Mouse (Mus musculus): Measurements from ENCODE around the gene Mocs2. TPM values are rescaled to one million over a fixed set of nuclear protein-coding genes. Genes with fewer than 3 reads are reported as not detected.

Gene Mocs2
- total and polyA plus RNA-seq, 2 experiments from 2014 or later = 49.3 to 87.1 TPM

- H3K27ac ChIP-seq (ENCODE audit: low read depth) = no peak overlapping the region
- H3K4me2 ChIP-seq (ENCODE audit: low read depth, low read length) = no peak overlapping the region
- ATAC-seq (ENCODE audit: insufficient read depth, low read depth) = no peak
- WGBS = 82% methylated on average over 2 of the region's 2 CpGs
- no peak overlapping the region for H3K4me3 ChIP-seq (ENCODE audit: low read depth, low read length)
- H3K27me3 ChIP-seq (ENCODE audit: control insufficient read depth, insufficient read depth, low read length) = no peaks in the 10 kb centered on the region
- no peak for DNase-seq (ENCODE audit: low spot score)
- no peaks in the 10 kb centered on the region for H3K36me3 ChIP-seq (replicated peaks; ENCODE audit: control insufficient read depth, insufficient read depth, low read length)
- H3K9ac ChIP-seq (replicated peaks; ENCODE audit: low read depth, low read length) = no peak overlapping the region
- no peaks in the 10 kb centered on the region for H3K4me1 ChIP-seq (ENCODE audit: control insufficient read depth, insufficient read depth)
- no peaks in the 10 kb centered on the region for H3K9me3 ChIP-seq (replicated peaks; ENCODE audit: control insufficient read depth, low read length)
- no peak for TF ChIP-seq CTCF (IDR thresholded peaks at IDR 0.05; ENCODE audit: low read depth)
- no peak for TF ChIP-seq EP300 (IDR thresholded peaks at IDR 0.05; ENCODE audit: low read depth)
Measured at GRCm38 (mm10) chr13:114876005-114876520, 58.0 kb downstream of the Mocs2 start.

- Histone ChIP-seq H3K9ac (replicated peaks; ENCODE audit: low read depth, low read length) (no peak overlapping the region), H3K9me3 (replicated peaks; ENCODE audit: control insufficient read depth, low read length) (no peaks in the 10 kb centered on the region), H3K36me3 (replicated peaks; ENCODE audit: control insufficient read depth, insufficient read depth, low read length) (no peaks in the 10 kb centered on the region), H3K4me3 (ENCODE audit: low read depth, low read length) (no peak overlapping the region), H3K4me2 (ENCODE audit: low read depth, low read length) (no peak overlapping the region), H3K27ac (ENCODE audit: low read depth) (no peak overlapping the region), H3K4me1 (ENCODE audit: control insufficient read depth, insufficient read depth) (no peaks in the 10 kb centered on the region), H3K27me3 (ENCODE audit: control insufficient read depth, insufficient read depth, low read length) (no peaks in the 10 kb centered on the region)
- WGBS = 67% methylated on average over 11 of the region's 11 CpGs
- DNase-seq (ENCODE audit: low spot score) (no peak), ATAC-seq (ENCODE audit: insufficient read depth, low read depth) (no peak)
- TF ChIP-seq CTCF (IDR thresholded peaks at IDR 0.05; ENCODE audit: low read depth) (no peak), EP300 (IDR thresholded peaks at IDR 0.05; ENCODE audit: low read depth) (no peak)
Measured at GRCm38 (mm10) chr13:114878667-114879066, 60.6 kb downstream of the Mocs2 start.

Other genes starting within 250 kb of the Mocs2 start
- gene Itga2, start 113.9 kb downstream of the Mocs2 start, total RNA-seq (2014; rRNA removed; ENCODE audit: low replicate concordance) = 1.6 and 2.3 TPM in 2 replicates
- 1.2 and 2.0 TPM in 2 replicates for gene Itga2, start 113.9 kb downstream of the Mocs2 start, polyA plus RNA-seq (2015; fragmentation: Nextera tagmentation; extraction: Ambion mirVana)